Mouse (Mus musculus): ENCODE measurements at regions not wholly inside any gene's neighbourhood (a gene's known extent, or its start where the extent isn't known, plus 50 kb on each side); places are given as distances from the start of the nearest gene placed in this dataset.

- DNase-seq = peak in 1 of 2 experiments; percentile 1
Measured at GRCm38 (mm10) chr3:11481676-11482075, 1146.2 kb upstream of the Gm38303 start.

- DNase-seq = no peak
Measured at GRCm38 (mm10) chr3:11456855-11457254, 1121.4 kb upstream of the Gm38303 start.

GRCm38 (mm10) chr3:11456213-11456612, 1120.7 kb upstream of the Gm38303 start:
- DNase-seq = no peak

All from kidney, postnatal 4 days (tissue).